Mouse (Mus musculus): ENCODE data around the gene Vmn2r68.

The Vmn2r68 gene

DNA sequence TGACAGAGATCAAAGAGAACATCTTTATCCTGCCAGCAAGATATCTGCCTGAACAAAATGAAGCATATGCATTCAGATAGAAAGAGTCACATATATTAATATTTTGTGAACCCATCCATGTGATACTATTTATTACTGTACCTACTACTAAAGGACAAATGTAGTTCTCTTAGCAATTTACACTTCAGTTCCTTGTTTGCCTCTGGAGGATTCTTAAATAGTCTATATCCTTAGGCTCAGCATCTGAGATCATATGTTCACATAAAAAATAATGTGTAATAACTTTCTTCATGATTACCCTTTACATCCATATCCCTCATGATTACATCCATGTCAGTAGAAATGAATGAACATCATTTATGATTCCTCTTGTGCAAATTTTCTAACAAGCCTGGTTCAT, at the start of gene Vmn2r68:
Vmn2r68 (minus strand) TSS at position 101 of the 400 bp plus-strand sequence.
- no peak for DNase-seq

All from spleen, adult 18-20 months (tissue).